Mouse (Mus musculus): ENCODE results near the gene 1700020A23Rik. TPM values are rescaled to one million over a fixed set of nuclear protein-coding genes. Genes with fewer than 3 reads are reported as not detected.
A peak's percentile ranks its signal among the peaks of the same experiment; 100 is the strongest.

Gene 1700020A23Rik
- polyA plus RNA-seq, 1 experiment from 2014 or later = not detected

DNA sequence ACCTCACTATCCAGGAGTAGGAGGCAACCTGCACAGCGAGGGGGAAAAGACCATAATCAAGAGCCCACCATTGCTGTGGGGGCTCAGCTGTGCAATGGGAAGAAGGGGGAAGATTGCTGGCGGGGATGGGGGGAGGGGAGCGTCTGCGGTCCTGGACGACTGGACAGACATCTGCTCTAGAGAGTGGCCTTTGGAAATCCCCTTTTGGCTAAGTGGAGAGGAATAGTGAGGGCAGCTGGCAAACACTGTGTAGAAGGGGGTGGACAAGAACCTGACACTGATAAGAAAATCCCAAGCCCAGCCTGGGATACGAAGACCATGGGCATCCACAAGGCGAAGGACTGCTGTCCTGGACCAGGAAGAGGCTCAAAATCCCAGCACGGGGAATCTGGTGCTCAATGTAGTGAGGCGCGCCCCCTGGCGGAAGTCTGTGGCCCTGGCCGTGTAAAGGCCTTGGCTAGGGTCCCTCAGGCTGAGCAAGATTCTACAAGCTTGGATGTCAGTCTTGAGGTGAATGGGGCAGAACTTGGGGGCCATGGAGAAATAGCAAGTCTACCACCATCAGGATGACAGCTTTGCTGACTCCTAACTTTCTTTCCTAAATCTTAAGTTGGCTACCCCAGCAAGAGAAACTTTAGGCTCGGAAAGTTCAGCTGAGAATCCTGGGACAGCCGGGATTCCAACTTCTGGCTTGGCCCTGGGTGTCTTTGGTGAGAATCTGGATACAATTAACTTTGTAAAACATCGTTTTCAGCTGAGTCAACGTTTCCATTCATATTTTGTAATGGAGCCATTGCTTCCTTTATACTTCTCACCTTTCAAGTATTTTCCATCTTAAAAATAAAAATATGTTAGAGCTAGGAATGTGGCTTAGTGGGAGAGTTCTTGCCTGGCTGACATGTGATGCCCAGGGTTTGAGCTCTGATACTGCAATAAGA, 6.8 kb downstream of the 1700020A23Rik start:
- DNase-seq (ENCODE audit: low spot score) = peak; percentile 73

DNA sequence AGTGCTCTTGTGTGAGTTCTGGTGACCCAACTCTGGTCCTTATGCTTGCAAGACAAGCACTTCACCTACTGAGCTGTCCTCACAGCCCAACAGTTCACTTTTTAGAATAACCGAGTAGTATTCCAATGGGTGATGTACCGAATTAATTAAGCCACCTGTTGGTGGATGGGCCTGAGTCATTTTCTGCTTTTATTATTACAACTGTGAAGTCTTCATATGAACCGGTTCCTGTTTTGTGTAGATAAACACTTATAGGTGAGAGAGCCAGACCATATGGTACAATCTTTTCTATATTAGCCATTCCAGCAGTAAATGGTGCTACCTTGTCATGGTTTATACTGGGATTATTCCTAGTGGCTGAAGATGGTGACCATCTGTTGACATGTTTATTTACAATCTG, 7.7 kb downstream of the 1700020A23Rik start:
- DNase-seq (ENCODE audit: low spot score) = no peak

DNA sequence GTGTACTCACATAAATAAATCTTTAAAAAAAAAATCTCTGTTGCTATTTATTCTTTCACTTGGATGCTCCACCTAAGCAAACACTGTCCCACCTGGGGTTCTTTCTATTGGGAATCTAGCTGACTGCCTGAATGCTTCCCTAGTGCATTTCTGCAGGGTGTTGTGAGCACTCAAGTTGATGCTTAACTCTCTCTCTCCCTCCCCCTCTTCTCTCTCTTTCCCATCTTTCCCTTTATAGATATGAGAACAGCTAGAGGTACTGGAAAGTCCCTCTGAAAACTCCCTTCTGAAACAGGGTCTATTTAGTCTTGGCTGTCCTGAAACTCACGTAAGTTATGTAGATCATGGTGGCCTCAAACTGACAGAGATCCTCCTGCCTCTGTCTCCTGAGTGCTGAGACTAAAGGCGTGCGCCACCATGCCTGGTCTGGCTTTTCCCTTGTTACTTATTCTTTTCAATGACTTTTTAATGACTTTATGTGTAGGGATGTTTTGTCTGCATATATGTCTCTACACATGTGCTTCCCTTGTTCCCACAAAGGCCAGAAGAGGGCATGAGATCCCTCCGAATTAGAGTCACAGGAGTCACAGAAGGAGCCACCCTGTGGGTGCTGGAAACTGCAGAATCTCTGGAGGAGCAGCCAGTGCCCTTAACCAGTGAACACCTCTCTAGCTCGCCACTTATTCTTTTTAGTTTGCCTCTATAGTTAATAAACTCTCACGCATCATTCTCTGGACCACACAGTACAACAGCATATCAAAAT, 9.2 kb downstream of the 1700020A23Rik start:
- peak; percentile 43 for DNase-seq (ENCODE audit: low spot score)

DNA sequence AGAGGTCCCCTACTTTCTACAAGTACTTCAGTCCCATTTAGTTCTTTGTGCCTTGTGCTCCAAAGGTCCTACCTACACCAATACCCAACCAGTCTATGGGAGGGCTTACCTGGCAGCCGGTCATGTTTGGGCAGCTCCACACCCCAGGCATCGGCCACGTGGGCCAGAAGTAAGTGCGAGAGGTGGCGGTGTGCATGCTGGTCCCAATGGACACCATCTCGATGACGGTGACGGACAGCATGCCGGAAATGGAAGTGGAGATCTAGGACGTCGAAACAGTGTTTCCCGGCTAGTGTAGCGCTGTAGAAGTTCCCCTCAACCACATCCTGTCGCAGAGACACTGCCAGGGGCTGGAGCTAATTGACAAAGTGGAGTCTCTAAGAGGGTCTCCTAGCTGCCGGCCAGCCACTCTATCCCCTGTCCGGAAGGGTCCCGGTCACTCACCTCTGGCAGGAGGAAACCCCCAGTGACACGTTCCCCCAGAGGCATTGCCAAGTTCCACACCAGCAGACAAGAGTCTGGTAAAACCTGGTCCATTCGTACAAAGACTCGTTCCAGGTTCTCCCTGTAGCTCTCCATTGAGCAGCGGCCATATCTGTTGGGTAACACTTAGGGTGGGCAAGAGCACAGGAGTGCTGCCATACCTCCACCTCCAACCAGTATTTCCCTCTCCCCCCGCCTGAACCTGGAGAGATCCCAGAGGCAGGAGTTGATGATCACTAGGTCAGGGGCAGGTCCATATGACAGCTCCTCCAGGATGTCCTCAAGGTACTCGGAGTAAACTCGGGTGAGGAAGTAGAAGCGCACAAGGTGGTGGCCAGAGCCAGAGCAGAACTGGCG, 16.9 kb downstream of the 1700020A23Rik start:
- no peak for DNase-seq (ENCODE audit: low spot score)

DNA sequence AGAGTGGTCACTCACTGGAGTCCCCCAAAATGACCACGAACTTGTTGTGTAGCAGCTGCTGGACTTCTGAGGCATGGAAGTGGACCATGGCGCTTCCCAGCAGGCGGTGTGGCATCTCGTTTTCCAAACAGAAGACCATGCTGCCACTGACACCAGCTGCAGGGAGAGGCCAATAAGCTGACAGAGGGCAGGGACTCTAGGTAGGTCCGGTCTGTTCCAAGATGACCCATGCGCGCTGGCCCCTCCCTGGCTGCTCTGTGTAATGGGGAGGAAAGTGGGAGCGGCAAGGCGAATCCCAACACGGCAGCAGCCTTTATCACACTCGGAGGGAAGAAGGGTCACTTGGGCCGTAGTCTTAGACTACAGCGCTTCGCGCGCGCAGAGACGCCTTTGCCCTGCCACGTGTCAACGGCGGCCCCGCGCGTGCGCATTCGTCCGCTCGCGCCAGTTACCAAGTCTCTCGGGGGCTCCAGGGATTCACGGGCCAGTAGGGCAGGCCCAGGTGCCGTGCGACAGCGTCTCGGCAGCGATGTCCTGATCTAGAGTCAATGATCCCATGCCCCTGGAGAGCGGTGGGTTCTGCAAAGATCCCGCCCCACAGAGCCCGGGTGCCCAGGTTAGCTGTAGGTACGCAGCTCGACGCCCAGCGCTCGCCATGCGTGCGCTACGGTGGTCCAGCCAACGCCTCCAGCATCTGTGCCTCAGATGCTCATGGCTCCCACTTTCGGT, 18.5 kb downstream of the 1700020A23Rik start:
- peak; percentile 85 for DNase-seq (ENCODE audit: low spot score)

DNA sequence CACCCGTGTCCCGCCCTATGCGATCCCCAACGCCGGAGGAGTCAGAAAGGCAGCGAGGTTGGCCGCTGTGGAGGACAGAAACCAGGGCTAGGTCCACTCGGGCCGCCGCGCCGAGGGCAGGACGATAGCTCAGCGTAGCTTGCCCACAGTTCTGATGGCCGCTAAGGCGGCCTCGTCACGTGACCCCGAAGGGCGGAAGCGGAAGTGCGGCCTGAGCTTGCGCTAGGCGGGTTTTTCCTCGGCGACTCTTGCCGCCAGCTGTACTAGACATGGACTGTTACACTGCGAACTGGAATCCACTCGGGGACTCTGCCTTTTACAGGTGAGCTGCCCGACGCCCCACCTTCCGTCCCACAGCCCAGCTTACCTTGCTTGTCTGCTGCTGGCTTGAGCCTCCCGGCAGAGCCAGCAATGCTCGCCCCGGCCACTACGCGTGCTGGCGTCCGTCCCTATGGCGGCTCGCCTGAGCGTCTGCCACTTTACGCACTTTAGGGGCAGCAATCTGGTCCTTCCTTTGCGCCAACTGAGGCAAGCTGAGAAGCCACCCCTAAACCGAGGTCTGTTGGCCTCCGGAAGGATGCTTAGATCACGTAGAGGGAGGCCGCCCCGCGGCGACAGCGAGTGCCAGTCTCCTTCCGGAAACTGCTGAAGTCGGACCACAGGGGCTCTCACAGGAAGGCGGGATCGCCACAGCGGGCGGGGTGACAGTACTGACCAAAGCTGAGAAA, 19.2 kb downstream of the 1700020A23Rik start, which contains the start of the genes Vps16 and Pced1a:
Vps16 (plus strand) TSS at position 214 of the 728 bp plus-strand sequence.
Pced1a (minus strand) TSS at position 576 of the 728 bp plus-strand sequence.
- peak; percentile 92 for DNase-seq (ENCODE audit: low spot score)

DNA sequence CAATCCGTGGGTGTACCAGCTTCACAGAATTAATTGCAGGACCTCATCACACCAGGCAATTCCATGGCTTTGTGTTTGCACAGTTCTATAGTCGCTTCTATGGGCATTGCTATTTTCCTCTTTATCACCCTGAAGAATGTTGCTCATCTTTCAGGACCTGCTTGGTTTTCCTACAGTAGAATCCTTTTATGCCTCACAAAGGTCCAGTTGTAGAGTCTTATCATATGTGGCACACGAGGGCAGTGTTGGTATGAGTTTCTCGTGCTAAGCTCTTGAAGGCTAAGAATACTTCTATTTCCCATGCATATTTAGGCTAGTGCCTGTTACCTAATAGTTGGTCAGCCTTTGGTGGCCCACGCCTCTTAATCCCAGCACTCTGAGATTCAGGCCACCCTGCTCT, 20.1 kb downstream of the 1700020A23Rik start:
- DNase-seq (ENCODE audit: low spot score) = no peak

DNA sequence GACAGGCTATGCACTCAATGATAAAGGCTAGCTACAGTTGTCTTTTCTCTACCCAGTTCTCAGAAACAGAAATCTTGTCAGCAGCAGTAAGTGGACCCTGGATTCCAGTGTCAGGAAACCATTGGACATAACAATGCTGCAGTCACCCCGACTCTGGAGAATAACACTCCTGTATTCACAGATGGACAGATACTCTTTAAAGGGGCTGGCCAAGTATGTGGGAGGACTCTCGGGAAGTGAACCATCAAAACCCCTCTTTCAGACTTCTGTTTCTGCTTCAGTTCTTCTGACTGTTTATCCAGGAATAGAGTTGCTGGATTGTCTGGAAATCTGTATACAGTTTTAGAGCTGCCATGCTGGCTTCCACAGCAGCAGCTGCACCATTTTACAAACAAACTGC, 24.8 kb downstream of the 1700020A23Rik start:
- DNase-seq (ENCODE audit: low spot score) = no peak

DNA sequence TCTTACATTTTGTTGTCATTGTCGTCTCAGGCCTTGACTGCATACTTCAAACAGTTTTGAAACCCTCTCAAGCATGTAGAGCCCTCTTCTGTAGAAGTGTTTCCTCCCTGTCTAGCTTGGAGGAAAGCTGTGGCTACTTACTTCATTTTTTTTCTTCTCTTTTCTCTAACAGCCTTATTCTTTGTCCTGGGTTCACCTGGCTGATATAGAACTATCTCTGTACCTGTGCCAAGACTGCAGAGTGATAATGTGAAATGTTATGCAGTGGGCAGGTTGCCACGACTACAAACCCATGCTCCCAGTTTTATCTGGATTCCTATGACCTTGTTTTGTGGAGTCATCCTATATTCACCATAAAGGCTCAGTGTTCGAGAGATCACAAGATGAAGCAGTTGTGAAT, 25.4 kb downstream of the 1700020A23Rik start:
- DNase-seq (ENCODE audit: low spot score) = no peak

DNA sequence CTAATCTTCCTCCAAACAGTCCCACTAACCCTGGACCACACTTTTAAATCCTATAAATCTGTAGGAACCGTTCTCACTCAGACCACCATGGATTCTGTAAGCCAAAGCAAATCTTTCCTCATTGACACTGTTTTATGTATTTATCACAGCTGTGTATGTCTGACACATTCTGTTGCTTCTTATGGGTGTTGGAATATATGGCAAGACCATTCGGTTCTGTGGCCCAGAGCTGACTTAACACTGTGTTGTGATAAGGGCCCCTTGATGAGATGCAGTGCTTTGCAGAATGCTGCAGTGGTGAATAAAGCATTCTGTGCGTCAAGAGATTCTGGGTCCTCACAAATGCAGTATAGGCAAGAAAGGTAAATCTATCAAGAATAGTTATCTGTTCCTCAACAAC, 27.1 kb downstream of the 1700020A23Rik start:
- DNase-seq (ENCODE audit: low spot score) = no peak

DNA sequence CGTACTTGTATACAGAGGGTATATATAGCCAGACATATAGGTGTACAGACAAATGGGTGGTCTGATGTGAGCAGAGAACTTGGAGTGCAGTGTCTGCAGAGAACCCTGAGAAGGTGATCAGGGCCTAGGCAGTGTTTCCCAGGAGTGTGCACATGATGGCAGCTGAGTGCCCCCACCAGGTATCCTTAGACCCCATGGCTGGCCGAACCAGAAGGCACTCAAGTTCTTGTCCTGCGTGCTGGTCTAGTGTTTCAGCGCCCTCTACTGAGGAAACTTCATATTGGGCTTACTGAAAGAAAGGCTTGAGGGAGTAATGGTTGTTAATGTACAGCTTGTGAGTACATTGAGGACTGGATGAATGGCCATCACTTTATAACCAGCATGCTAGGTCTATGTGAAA, 28.1 kb downstream of the 1700020A23Rik start:
- peak; percentile 70 for DNase-seq (ENCODE audit: low spot score)

DNA sequence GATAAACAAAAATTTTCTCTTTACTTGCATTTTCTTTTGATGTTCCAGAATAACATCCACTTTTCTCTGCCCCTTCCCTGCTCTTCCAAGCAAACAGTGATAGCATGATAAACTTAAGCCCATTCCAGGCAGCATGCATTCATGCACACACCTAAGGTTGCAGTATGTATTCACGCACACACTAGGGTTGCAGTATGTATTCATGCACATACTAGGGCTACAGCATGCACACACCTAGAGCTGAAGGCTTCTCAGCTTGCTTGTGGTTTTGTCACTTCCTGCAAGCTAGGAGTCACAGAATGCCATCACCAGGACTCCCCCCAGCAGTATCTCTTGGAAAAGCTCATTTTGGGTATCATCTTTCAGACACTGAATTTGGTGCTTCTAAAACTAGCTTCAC, 31.7 kb downstream of the 1700020A23Rik start:
- peak; percentile 33 for DNase-seq (ENCODE audit: low spot score)

DNA sequence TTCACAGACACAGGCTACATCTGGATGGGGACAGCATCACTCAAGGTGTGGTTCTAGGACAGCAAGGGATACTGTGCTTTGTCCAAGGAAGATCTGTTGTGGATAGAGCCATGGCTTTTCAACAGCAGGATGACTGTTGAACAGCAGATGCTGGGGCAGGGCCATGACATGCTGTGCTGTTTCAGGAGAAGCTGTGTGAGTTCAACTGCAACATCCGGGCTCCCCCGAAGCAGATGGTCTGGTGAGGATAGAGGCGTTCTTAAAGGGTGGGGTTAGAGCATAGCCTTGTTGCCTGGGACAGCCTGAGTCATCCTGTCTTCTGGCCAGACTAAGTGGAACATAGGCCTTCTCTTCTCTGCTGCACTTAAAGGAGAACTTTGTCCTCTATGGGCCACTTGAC, 33.8 kb downstream of the 1700020A23Rik start:
- DNase-seq (ENCODE audit: low spot score) = no peak

DNA sequence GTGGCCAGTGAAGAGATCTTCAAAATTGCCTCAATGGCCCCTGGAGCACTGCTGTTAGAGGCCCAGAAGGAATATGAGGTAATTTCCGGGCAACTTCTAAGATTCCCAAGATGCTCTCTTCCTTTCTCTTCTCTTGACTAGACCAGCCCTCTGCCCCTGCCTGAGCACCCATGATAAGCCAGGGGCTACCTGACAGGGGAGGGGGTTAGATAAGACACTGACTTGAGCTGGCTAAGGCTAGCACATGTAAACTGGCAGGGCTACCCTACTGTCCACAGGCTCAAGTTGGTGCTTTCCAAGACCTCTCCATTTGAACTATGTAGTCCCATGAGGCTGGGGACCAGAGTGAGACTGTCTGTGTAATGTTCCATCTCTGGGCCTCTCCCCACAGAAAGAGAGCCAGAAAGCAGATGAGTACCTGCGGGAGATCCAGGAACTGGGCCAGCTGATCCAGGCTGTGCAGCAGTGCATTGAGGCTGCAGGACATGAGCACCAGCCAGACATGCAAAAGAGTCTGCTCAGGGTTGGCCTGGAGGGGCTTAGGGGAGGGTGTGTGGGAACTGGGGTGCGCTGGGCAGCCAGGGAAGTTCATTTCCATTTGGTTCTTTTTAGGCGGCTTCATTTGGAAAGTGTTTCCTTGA, 34.9 kb downstream of the 1700020A23Rik start:
- DNase-seq (ENCODE audit: low spot score) = no peak

DNA sequence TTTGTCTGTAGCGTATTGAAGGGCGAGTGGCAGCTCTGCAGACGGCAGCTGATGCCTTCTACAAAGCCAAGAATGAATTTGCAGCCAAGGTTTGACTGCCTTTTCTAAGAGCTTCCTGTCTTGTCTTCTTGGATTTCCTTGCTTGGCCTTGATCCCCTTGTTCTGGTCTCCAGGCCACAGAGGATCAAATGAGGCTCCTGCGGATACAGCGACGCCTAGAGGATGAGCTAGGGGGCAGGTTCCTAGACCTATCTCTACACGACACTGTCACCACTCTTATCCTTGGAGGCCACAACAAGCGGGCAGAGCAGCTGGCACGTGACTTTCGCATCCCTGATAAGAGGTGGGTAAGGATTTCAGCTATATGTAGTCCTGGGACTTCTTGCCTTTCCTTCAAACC, 37.1 kb downstream of the 1700020A23Rik start:
- no peak for DNase-seq (ENCODE audit: low spot score)

DNA sequence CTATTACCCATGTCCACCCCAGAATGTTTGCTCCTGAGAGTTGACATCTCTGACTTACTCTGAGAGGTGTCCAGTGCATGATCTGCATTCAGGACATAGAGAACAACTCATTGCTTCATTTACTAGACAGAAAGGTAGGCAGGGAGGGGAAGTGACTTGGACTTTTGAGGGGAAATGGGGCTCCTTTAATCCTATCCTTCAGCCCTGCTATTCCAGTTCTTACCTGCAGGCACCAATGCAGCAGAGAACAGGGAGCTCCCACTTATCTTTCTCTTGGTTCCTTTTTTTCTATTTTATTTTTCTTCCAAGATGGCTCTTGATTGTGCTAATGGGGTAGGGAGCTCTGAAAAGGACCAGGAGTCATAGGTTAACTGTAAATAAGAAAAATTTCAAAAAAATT, 43.4 kb downstream of the 1700020A23Rik start:
- no peak for DNase-seq (ENCODE audit: low spot score)

DNA sequence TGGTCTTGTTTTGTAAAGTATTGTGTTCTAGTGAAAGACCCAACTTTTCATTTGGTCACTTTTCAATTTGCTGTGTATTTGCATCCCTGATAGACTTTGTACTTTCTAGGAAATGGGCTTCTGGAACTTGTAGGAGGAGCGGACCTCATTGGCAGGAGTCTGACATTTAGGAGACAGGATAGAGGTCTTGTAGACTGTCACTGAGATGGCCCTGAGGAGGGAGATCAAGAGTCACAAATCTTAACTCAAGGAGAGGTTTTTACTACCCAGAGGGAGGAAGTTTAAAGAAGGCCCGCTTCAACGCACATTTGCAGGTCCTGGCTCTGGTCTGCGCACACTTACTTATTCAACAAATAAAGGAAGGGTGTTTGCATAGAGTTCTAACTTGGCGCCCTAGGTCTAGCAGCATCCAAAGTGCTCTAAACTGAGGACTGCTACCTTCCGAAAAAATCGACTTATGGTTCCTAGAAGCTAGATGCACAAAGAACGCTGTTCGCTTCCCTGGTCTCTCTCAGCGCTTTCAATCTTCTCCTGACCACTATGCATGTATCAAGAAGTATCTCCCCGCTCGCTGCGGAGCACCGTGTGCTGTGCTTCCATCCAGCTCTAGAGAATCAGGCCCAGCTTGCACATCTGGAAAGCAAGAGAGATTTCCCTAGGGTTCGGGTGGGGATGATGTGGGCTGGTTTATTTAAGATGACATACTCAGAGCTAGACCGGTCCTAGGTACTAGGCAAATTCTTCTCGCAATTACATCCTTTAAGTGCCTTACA, 44.1 kb downstream of the 1700020A23Rik start:
- DNase-seq (ENCODE audit: low spot score) = peak; percentile 18

DNA sequence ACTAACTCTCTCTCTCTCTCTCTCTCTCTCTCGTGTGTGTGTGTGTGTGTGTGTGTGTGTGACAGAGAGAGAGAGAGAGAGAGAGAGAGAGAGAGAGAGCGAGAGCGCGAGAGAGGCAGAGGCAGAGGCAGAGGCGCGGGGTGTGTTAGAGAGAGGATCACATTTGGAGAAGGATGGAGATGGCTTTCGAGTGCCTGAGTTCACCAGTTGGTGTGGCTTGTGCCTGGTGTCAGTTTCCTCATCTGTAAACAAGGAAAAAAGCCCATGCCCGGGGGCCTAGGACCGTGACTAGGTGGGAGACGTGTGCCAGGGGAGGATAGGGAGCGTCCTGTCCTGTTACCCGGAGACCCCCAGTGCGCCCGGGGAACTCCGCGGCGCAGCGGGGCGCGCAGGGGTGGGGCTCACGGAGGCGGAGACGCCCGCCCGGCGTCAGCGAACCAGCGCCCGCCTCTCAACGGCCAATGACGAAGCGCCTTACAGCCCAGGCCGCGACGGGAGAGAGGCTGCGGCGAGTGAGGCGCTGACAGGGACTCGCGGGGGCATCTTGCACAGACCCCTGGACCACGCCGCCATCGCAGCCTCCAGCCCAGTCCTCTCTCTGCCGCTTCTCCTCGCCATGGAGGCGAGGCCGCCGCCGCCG, 44.9 kb downstream of the 1700020A23Rik start, which contains the start of gene Ptpra:
Ptpra (plus strand) TSS at position 485 of the 640 bp plus-strand sequence.
- DNase-seq (ENCODE audit: low spot score) = peak; percentile 92
